Mouse (Mus musculus) granulocyte monocyte progenitor cell, adult 5-6 weeks (primary cell): ENCODE measurements around the gene Fastkd2. TPM values are rescaled to one million over a fixed set of nuclear protein-coding genes. Genes with fewer than 3 reads are reported as not detected.

Source experiments
- total RNA-seq, 2 experiments: library from RNA; stranded (forward) in 1 of 2; stranded (reverse) in 1 of 2; fragments of 200-712, 200-1000 nt in 1 of 2; fragments of >200 nt in 1 of 2; fragmentation: Nextera tagmentation in 1 of 2; gene quantifications; 2 replicates each; pipeline ENCODE4 v1.2.3; 2014 to 2017

Fastkd2 gene
- total RNA-seq, 2 experiments from 2014 or later, result 35.7 to 65.6 TPM

Other genes with a start within 250 kb of the Fastkd2 start
- gene Gm39653, start 114.6 kb upstream of the Fastkd2 start, total RNA-seq (2014; fragmentation: Nextera tagmentation), result not detected in 2 replicates
- gene Gm39653, start 114.6 kb upstream of the Fastkd2 start, total RNA-seq (2017), result not detected in 2 replicates
- gene Dytn, start 43.7 kb upstream of the Fastkd2 start, total RNA-seq (2014; fragmentation: Nextera tagmentation), result not detected in 2 replicates
- not detected in 2 replicates for gene Dytn, start 43.7 kb upstream of the Fastkd2 start, total RNA-seq (2017)
- gene Mdh1b, start 296 bp upstream of the Fastkd2 start, total RNA-seq (2014; fragmentation: Nextera tagmentation), result not detected in 2 replicates
- gene Mdh1b, start 296 bp upstream of the Fastkd2 start, total RNA-seq (2017), result not detected in 2 replicates
- not detected in 2 replicates for gene 4933402D24Rik, start 38.7 kb downstream of the Fastkd2 start, total RNA-seq (2014; fragmentation: Nextera tagmentation)
- not detected in 2 replicates for gene 4933402D24Rik, start 38.7 kb downstream of the Fastkd2 start, total RNA-seq (2017)